Mouse (Mus musculus) liver, postnatal 0 days (tissue): ENCODE results near the gene Gcnt1.

Source experiments
- CTCF ChIP-seq: sonication (generic); IDR thresholded peaks from 2 replicates; pipeline ENCODE4 v1.5.1; 2016; ENCODE audit warnings: antibody characterized with exemption, low read depth
- EP300 ChIP-seq: IDR thresholded peaks from 2 replicates; pipeline ENCODE4 v1.6.1; 2016; ENCODE audit warnings: antibody characterized with exemption, low read depth, mild to moderate bottlenecking

DNA sequence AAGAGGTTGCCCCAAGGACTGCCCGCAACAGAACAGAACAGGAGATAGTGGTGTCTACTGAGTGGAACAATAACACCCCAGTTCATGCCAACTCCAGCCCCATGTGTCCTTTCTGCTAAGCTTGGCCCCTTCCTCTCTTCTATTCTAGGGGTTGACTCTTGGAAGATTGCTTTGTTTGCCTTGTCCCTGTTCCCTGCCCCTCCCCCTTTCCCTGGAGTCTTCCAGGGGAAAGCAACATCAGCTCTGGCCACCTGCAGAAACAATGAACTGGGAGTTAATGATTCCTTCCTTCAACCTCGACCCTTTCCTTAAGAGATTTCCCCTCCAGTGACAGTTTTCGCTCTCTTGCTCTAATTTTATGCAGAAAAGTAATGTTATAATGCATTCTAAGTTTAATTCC lies 15.3 kb downstream of the Gcnt1 start:
- TF ChIP-seq CTCF, result no peak
- TF ChIP-seq EP300, result no peak
